Mouse (Mus musculus) spleen, adult 10 weeks (tissue): Measurements from ENCODE around the gene Gramd1a. TPM values are rescaled to one million over a fixed set of nuclear protein-coding genes. Genes with fewer than 3 reads are reported as not detected.

Source experiments
- polyA plus RNA-seq: library from polyadenylated mRNA; stranded (reverse); fragments of 350-450 nt; fragmentation: Illumina TruSeq; extraction: RNeasy Lipid Tissue Mini Kit (QIAGEN cat#74804); gene quantifications from one replicate; pipeline ENCODE4 v1.2.3, GENCODE M21; 2015; ENCODE audit warnings: low replicate concordance; ENCODE audit not compliant: insufficient read depth

Gramd1a gene
- 115 TPM for polyA plus RNA-seq

GRCm38 (mm10) chr7:31155296-31156033, at the start of gene Gramd1a:
Gene Gramd1a, minus strand, starts transcription at chr7:31155896.

GRCm38 (mm10) chr7:31126851-31127724, 28.6 kb downstream of the Gramd1a start, which contains the start of gene Scn1b:
Gene Scn1b, minus strand, starts transcription at chr7:31127003.

GRCm38 (mm10) chr7:31115182-31115581, 40.5 kb downstream of the Gramd1a start, which contains the start of gene Hpn:
Gene Hpn, minus strand, starts transcription at chr7:31115290.

Other genes with a start within 250 kb of the Gramd1a start
- 1.0 TPM for gene Mag, start 241.0 kb downstream of the Gramd1a start, polyA plus RNA-seq
- not detected for gene Hamp2, start 231.2 kb downstream of the Gramd1a start, polyA plus RNA-seq
- gene Hamp, start 211.9 kb downstream of the Gramd1a start, polyA plus RNA-seq: not detected
- 183 TPM for gene Usf2, start 199.1 kb downstream of the Gramd1a start, polyA plus RNA-seq
- 2.4 TPM for gene Lsr, start 182.4 kb downstream of the Gramd1a start, polyA plus RNA-seq
- 0.69 TPM for gene Fam187b, start 182.1 kb downstream of the Gramd1a start, polyA plus RNA-seq
- gene Fxyd5, start 113.4 kb downstream of the Gramd1a start, polyA plus RNA-seq: 388 TPM
- not detected for gene Fxyd7, start 104.4 kb downstream of the Gramd1a start, polyA plus RNA-seq
- gene Fxyd1, start 98.7 kb downstream of the Gramd1a start, polyA plus RNA-seq: 18.1 TPM
- 0.84 TPM for gene Lgi4, start 96.6 kb downstream of the Gramd1a start, polyA plus RNA-seq
- 2.1 TPM for gene Fxyd3, start 79.2 kb downstream of the Gramd1a start, polyA plus RNA-seq
- 5.0 TPM for gene Hpn, start 40.6 kb downstream of the Gramd1a start, polyA plus RNA-seq
- 12.2 TPM for gene Scn1b, start 28.9 kb downstream of the Gramd1a start, polyA plus RNA-seq
- gene Scgb2b2, start 134.6 kb upstream of the Gramd1a start, polyA plus RNA-seq: not detected
- gene Scgb1b2, start 135.9 kb upstream of the Gramd1a start, polyA plus RNA-seq: not detected
- gene Scgb2b3, start 206.2 kb upstream of the Gramd1a start, polyA plus RNA-seq: not detected
- gene Scgb1b3, start 219.7 kb upstream of the Gramd1a start, polyA plus RNA-seq: not detected